Mouse (Mus musculus) lung, embryonic 15.5 days (tissue): ENCODE measurements at regions not wholly inside any gene's neighbourhood (a gene's known extent, or its start where the extent isn't known, plus 50 kb on each side); places are given as distances from the start of the nearest gene placed in this dataset.

Experiments used
- ATAC-seq: fragments of 200-750 bp; cut with Nextera tagmentation; 2 replicates; pipeline ENCODE4 v1.8.0; 2017; ENCODE audit warnings: moderate number of reproducible peaks, borderline replicate concordance; ENCODE audit not compliant: low FRiP score, low TSS enrichment; ENCODE audit errors: extremely low read depth
- H3K27ac ChIP-seq: fragments of 300-500 bp; sonication (generic); 2 replicates; pipeline ENCODE4 v1.5.1; 2015; ENCODE audit warnings: moderate library complexity, mild to moderate bottlenecking, inconsistent platforms
- H3K27me3 ChIP-seq: fragments of 300-500 bp; sonication (generic); 2 replicates; pipeline ENCODE4 v1.6.1; 2015; ENCODE audit warnings: inconsistent platforms
- H3K36me3 ChIP-seq: fragments of 300-500 bp; sonication (generic); 2 replicates; pipeline ENCODE4 v1.6.1; 2015; ENCODE audit warnings: inconsistent platforms
- H3K4me1 ChIP-seq: fragments of 300-500 bp; sonication (generic); 2 replicates; pipeline ENCODE4 v1.6.1; 2015; ENCODE audit warnings: inconsistent platforms
- H3K4me2 ChIP-seq: fragments of 300-500 bp; sonication (generic); 2 replicates; pipeline ENCODE4 v1.6.1; 2015; ENCODE audit warnings: inconsistent platforms, mild to moderate bottlenecking, moderate library complexity
- H3K4me3 ChIP-seq: fragments of 300-500 bp; sonication (generic); 2 replicates; pipeline ENCODE4 v1.5.1; 2015; ENCODE audit warnings: mild to moderate bottlenecking, inconsistent platforms
- H3K9ac ChIP-seq: fragments of 300-500 bp; sonication (generic); 2 replicates; pipeline ENCODE4 v1.6.1; 2015; ENCODE audit warnings: inconsistent platforms
- H3K9me3 ChIP-seq: fragments of 300-500 bp; sonication (generic); 2 replicates; pipeline ENCODE4 v1.6.1; 2016; ENCODE audit warnings: inconsistent platforms
- WGBS: fragments of 180-500 bp; shearing (Covaris S2); methylation state at CpG from one replicate; pipeline ENCODE4 v1.1.7; 2015; 5-methylcytosine and 5-hydroxymethylcytosine counted together

GRCm38 (mm10) chr10:44754930-44755329, 226.6 kb upstream of the Prdm1 start:
- Histone ChIP-seq H3K27ac (no peak overlapping the region), H3K36me3 (no peaks in the 10 kb centered on the region), H3K4me1 (no peaks in the 10 kb centered on the region), H3K9ac (no peak overlapping the region), H3K4me3 (no peak overlapping the region), H3K4me2 (no peak overlapping the region), H3K27me3 (no peaks in the 10 kb centered on the region), H3K9me3 (no peaks in the 10 kb centered on the region)
- WGBS, result 67% methylated on average over 4 of the region's 4 CpGs
- ATAC-seq, result no peak

- H3K4me3 ChIP-seq, result no peak overlapping the region
- H3K9me3 ChIP-seq, result no peaks in the 10 kb centered on the region
- no peak overlapping the region for H3K4me2 ChIP-seq
- ATAC-seq, result no peak
- no peak overlapping the region for H3K9ac ChIP-seq
- no peaks in the 10 kb centered on the region for H3K4me1 ChIP-seq
- WGBS, result 64% methylated on average over 8 of the region's 8 CpGs
- no peak overlapping the region for H3K27ac ChIP-seq
- no peaks in the 10 kb centered on the region for H3K27me3 ChIP-seq
- no peaks in the 10 kb centered on the region for H3K36me3 ChIP-seq
Measured at GRCm38 (mm10) chr10:44752719-44753390, 224.6 kb upstream of the Prdm1 start.

- Histone ChIP-seq H3K9ac (no peak overlapping the region), H3K4me1 (no peaks in the 10 kb centered on the region), H3K9me3 (no peaks in the 10 kb centered on the region), H3K4me2 (no peak overlapping the region), H3K36me3 (no peaks in the 10 kb centered on the region), H3K4me3 (no peak overlapping the region), H3K27me3 (no peaks in the 10 kb centered on the region), H3K27ac (no peak overlapping the region)
- WGBS, result 81% methylated on average over 6 of the region's 6 CpGs
- ATAC-seq, result no peak
Measured at GRCm38 (mm10) chr10:44751061-44751460, 222.8 kb upstream of the Prdm1 start.

GRCm38 (mm10) chr10:44749206-44749605, 220.9 kb upstream of the Prdm1 start:
- H3K36me3 ChIP-seq, result no peaks in the 10 kb centered on the region
- no peaks in the 10 kb centered on the region for H3K27me3 ChIP-seq
- H3K27ac ChIP-seq, result no peak overlapping the region
- H3K4me3 ChIP-seq, result no peak overlapping the region
- WGBS, result 53% methylated on average over 4 of the region's 4 CpGs
- no peak overlapping the region for H3K4me2 ChIP-seq
- no peaks in the 10 kb centered on the region for H3K9me3 ChIP-seq
- no peak overlapping the region for H3K9ac ChIP-seq
- no peak for ATAC-seq
- no peaks in the 10 kb centered on the region for H3K4me1 ChIP-seq

GRCm38 (mm10) chr10:44747419-44747818, 219.1 kb upstream of the Prdm1 start:
- Histone ChIP-seq H3K27me3 (no peaks in the 10 kb centered on the region), H3K4me3 (no peak overlapping the region), H3K4me1 (no peaks in the 10 kb centered on the region), H3K9ac (no peak overlapping the region), H3K9me3 (no peaks in the 10 kb centered on the region), H3K4me2 (no peak overlapping the region), H3K36me3 (no peaks in the 10 kb centered on the region), H3K27ac (no peak overlapping the region)
- ATAC-seq, result no peak
- WGBS, result 65% methylated on average over 3 of the region's 3 CpGs

- H3K27me3 ChIP-seq, result no peaks in the 10 kb centered on the region
- no peak overlapping the region for H3K4me2 ChIP-seq
- WGBS, result 54% methylated on average over 2 of the region's 2 CpGs
- no peaks in the 10 kb centered on the region for H3K4me1 ChIP-seq
- H3K27ac ChIP-seq, result no peak overlapping the region
- ATAC-seq, result no peak
- H3K9ac ChIP-seq, result no peak overlapping the region
- H3K9me3 ChIP-seq, result no peaks in the 10 kb centered on the region
- no peaks in the 10 kb centered on the region for H3K36me3 ChIP-seq
- H3K4me3 ChIP-seq, result no peak overlapping the region
Measured at GRCm38 (mm10) chr10:44744221-44744620, 215.9 kb upstream of the Prdm1 start.

- H3K27me3 ChIP-seq, result no peaks in the 10 kb centered on the region
- no peaks in the 10 kb centered on the region for H3K4me1 ChIP-seq
- no peaks in the 10 kb centered on the region for H3K36me3 ChIP-seq
- H3K9ac ChIP-seq, result no peak overlapping the region
- no peak overlapping the region for H3K4me2 ChIP-seq
- ATAC-seq, result no peak
- H3K27ac ChIP-seq, result no peak overlapping the region
- H3K9me3 ChIP-seq, result no peaks in the 10 kb centered on the region
- WGBS, result 79% methylated on average over 5 of the region's 5 CpGs
- H3K4me3 ChIP-seq, result no peak overlapping the region
Measured at GRCm38 (mm10) chr10:44733641-44734040, 205.3 kb upstream of the Prdm1 start.

GRCm38 (mm10) chr10:44730721-44731120, 202.4 kb upstream of the Prdm1 start:
- Histone ChIP-seq H3K9ac (no peak overlapping the region), H3K4me1 (no peaks in the 10 kb centered on the region), H3K27ac (no peak overlapping the region), H3K4me2 (no peak overlapping the region), H3K27me3 (no peaks in the 10 kb centered on the region), H3K9me3 (no peaks in the 10 kb centered on the region), H3K4me3 (no peak overlapping the region), H3K36me3 (no peaks in the 10 kb centered on the region)
- WGBS, result 75% methylated on average over 8 of the region's 8 CpGs
- ATAC-seq, result no peak

- H3K27ac ChIP-seq, result no peak overlapping the region
- no peak overlapping the region for H3K4me3 ChIP-seq
- WGBS, result 79% methylated on average over 4 of the region's 4 CpGs
- H3K4me1 ChIP-seq, result no peaks in the 10 kb centered on the region
- H3K9ac ChIP-seq, result no peak overlapping the region
- H3K27me3 ChIP-seq, result no peaks in the 10 kb centered on the region
- H3K4me2 ChIP-seq, result no peak overlapping the region
- H3K36me3 ChIP-seq, result no peaks in the 10 kb centered on the region
- ATAC-seq, result no peak
- no peaks in the 10 kb centered on the region for H3K9me3 ChIP-seq
Measured at GRCm38 (mm10) chr10:44728963-44729362, 200.7 kb upstream of the Prdm1 start.

- WGBS, result 60% methylated on average over 3 of the region's 3 CpGs
- H3K9ac ChIP-seq, result no peak overlapping the region
- H3K36me3 ChIP-seq, result no peaks in the 10 kb centered on the region
- no peak overlapping the region for H3K4me2 ChIP-seq
- H3K4me1 ChIP-seq, result no peaks in the 10 kb centered on the region
- no peaks in the 10 kb centered on the region for H3K27me3 ChIP-seq
- no peak for ATAC-seq
- no peak overlapping the region for H3K27ac ChIP-seq
- H3K4me3 ChIP-seq, result no peak overlapping the region
- H3K9me3 ChIP-seq, result no peaks in the 10 kb centered on the region
Measured at GRCm38 (mm10) chr10:44724575-44724974, 196.3 kb upstream of the Prdm1 start.

- H3K9ac ChIP-seq, result no peak overlapping the region
- no peaks in the 10 kb centered on the region for H3K9me3 ChIP-seq
- WGBS, result 40% methylated on average over 1 of the region's 1 CpGs
- H3K4me3 ChIP-seq, result no peak overlapping the region
- H3K36me3 ChIP-seq, result no peaks in the 10 kb centered on the region
- H3K4me2 ChIP-seq, result no peak overlapping the region
- no peak for ATAC-seq
- no peaks in the 10 kb centered on the region for H3K27me3 ChIP-seq
- H3K27ac ChIP-seq, result no peak overlapping the region
- H3K4me1 ChIP-seq, result no peaks in the 10 kb centered on the region
Measured at GRCm38 (mm10) chr10:44723845-44724244, 195.5 kb upstream of the Prdm1 start.

- ATAC-seq, result no peak
- Histone ChIP-seq H3K9ac (no peak overlapping the region), H3K4me1 (no peaks in the 10 kb centered on the region), H3K36me3 (no peaks in the 10 kb centered on the region), H3K27ac (no peak overlapping the region), H3K9me3 (no peaks in the 10 kb centered on the region), H3K27me3 (no peaks in the 10 kb centered on the region), H3K4me3 (no peak overlapping the region), H3K4me2 (no peak overlapping the region)
- 72% methylated on average over 5 of the region's 5 CpGs for WGBS
Measured at GRCm38 (mm10) chr10:44723321-44723720, 195.0 kb upstream of the Prdm1 start.

- H3K4me1 ChIP-seq, result no peaks in the 10 kb centered on the region
- ATAC-seq, result no peak
- no peak overlapping the region for H3K27ac ChIP-seq
- 73% methylated on average over 10 of the region's 10 CpGs for WGBS
- no peak overlapping the region for H3K4me3 ChIP-seq
- H3K4me2 ChIP-seq, result no peak overlapping the region
- no peaks in the 10 kb centered on the region for H3K9me3 ChIP-seq
- no peaks in the 10 kb centered on the region for H3K27me3 ChIP-seq
- no peaks in the 10 kb centered on the region for H3K36me3 ChIP-seq
- H3K9ac ChIP-seq, result no peak overlapping the region
Measured at GRCm38 (mm10) chr10:44721670-44722069, 193.4 kb upstream of the Prdm1 start.
